Mouse (Mus musculus) right cerebral cortex, adult 2 months (tissue): ENCODE measurements at regions not wholly inside any gene's neighbourhood (a gene's known extent, or its start where the extent isn't known, plus 50 kb on each side); places are given as distances from the start of the nearest gene placed in this dataset.

ENCODE experiments used
- DNase-seq, 2 experiments: peaks; one replicate each; pipeline ENCODE4 v3.0.0; 2021 to 2022; ENCODE audit warnings: low spot score in 2 of 2

GRCm38 (mm10) chr2:56714568-56714967 lies 409.2 kb downstream of the Nr4a2 start:
- peak; percentile 10 to 11 for DNase-seq

GRCm38 (mm10) chr2:56683574-56683973 lies 440.2 kb downstream of the Nr4a2 start:
- no peak for DNase-seq

- no peak for DNase-seq
These were observed 449.9 kb downstream of the Nr4a2 start for GRCm38 (mm10) chr2:56673861-56674260.

- DNase-seq = peak; percentile 2 to 3
These were observed 451.1 kb downstream of the Nr4a2 start for GRCm38 (mm10) chr2:56672711-56673110.

DNA sequence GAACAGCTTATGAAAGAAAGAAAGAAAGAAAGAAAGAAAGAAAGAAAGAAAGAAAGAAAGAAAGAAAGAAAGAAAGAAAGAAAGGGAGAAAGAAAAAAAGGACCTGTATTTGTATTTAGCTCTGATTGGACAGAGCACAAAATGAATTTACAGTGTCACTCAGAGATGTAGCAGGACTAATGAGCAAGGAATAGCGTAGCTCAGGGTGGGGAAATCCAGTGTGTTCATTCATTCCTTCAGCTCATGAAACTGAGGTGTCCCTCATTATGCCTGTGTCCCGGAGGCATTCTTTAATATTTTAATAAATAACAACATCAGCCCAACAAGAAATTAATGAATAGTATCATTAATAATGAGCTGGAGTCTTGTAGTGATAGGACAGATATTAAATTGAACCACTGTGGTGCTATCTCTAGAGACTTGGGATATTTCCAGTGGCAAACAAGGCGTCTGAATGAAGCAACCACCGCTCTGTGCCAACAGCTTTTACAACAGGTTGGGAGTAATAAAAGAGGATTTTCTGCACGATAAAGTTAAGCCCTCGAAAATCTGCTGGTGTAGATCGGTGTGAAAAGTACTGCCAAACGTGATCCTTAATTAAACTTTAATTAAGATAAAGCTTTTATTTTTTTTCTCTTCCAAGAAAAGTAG lies 461.4 kb downstream of the Nr4a2 start:
- no peak for DNase-seq
